Mouse (Mus musculus): ENCODE measurements around the gene Ttc33.
"Not testable (repeated sequence)": the region's sequence is repeated elsewhere in the genome, so short reads cannot be mapped to it uniquely, and the experiment has no call there.

Ttc33 gene

GRCm38 (mm10) chr15:5173217-5173820 is 12.0 kb upstream of the Ttc33 start:
- intact Hi-C loops (cut with DNase I): no loop called here

GRCm38 (mm10) chr15:5184668-5185330 is 526 bp upstream of the Ttc33 start:
- intact Hi-C loops (cut with DNase I): loop anchor here (5.0 to 10.0 kb wide), 2 partner anchors 37 to 70 kb away; partner anchors contain the start of gene Rpl37

- intact Hi-C loops (cut with DNase I): loop anchor here (10.0 kb wide), 1 partner anchor 71 kb away; the partner anchor contains the start of gene Rpl37
Observed at GRCm38 (mm10) chr15:5186293-5186675, 959 bp downstream of the Ttc33 start.

- intact Hi-C loops (cut with DNase I): loop anchor here (10.0 kb wide), 1 partner anchor 72 kb away; the partner anchor contains the start of gene Rpl37
Observed at GRCm38 (mm10) chr15:5187116-5187515, 1.8 kb downstream of the Ttc33 start.

GRCm38 (mm10) chr15:5188029-5188428 is 2.7 kb downstream of the Ttc33 start:
- intact Hi-C loops (cut with DNase I): loop anchor here (10.0 kb wide), 1 partner anchor 73 kb away; the partner anchor contains the start of gene Rpl37

GRCm38 (mm10) chr15:5189504-5190093 is 4.3 kb downstream of the Ttc33 start:
- intact Hi-C loops (cut with DNase I): loop anchor here (5.0 to 10.0 kb wide), 2 partner anchors 48 to 75 kb away; partner anchors contain the start of gene Rpl37

GRCm38 (mm10) chr15:5193833-5194232 is 8.5 kb downstream of the Ttc33 start:
- intact Hi-C loops (cut with DNase I): loop anchor here (5.0 kb wide), 1 partner anchor 43 kb away; no protein-coding TSS in a partner anchor

- intact Hi-C loops (cut with DNase I): loop anchor here (5.0 kb wide), 1 partner anchor 43 kb away; no protein-coding TSS in a partner anchor
Observed at GRCm38 (mm10) chr15:5194446-5194845, 9.1 kb downstream of the Ttc33 start.

GRCm38 (mm10) chr15:5194931-5195330 is 9.6 kb downstream of the Ttc33 start:
- intact Hi-C loops (cut with DNase I): loop anchor here (5.0 kb wide), 1 partner anchor 42 kb away; no protein-coding TSS in a partner anchor

- intact Hi-C loops (cut with DNase I): no loop called here
Observed at GRCm38 (mm10) chr15:5195987-5196514, 10.7 kb downstream of the Ttc33 start.

GRCm38 (mm10) chr15:5196691-5197090 is 11.4 kb downstream of the Ttc33 start:
- intact Hi-C loops (cut with DNase I): no loop called here

GRCm38 (mm10) chr15:5205222-5205621 is 19.9 kb downstream of the Ttc33 start:
- intact Hi-C loops (cut with DNase I): no loop called here

GRCm38 (mm10) chr15:5209116-5209515 is 23.8 kb downstream of the Ttc33 start:
- intact Hi-C loops (cut with DNase I): no loop called here

GRCm38 (mm10) chr15:5220491-5220890 is 35.2 kb downstream of the Ttc33 start:
- intact Hi-C loops (cut with DNase I): no loop called here

- intact Hi-C loops (cut with DNase I): not testable (repeated sequence)
Observed at GRCm38 (mm10) chr15:5230746-5231145, 45.4 kb downstream of the Ttc33 start.

- intact Hi-C loops (cut with DNase I): loop anchor here (5.0 kb wide), 1 partner anchor 42 kb away; no protein-coding TSS in a partner anchor
Observed at GRCm38 (mm10) chr15:5234659-5235058, 49.3 kb downstream of the Ttc33 start.

- intact Hi-C loops (cut with DNase I): loop anchor here (5.0 kb wide), 1 partner anchor 43 kb away; no protein-coding TSS in a partner anchor
Observed at GRCm38 (mm10) chr15:5235527-5235926, 50.2 kb downstream of the Ttc33 start.

- intact Hi-C loops (cut with DNase I): loop anchor here (1.0 to 5.0 kb wide), 4 partner anchors 44 to 972 kb away; no protein-coding TSS in a partner anchor
Observed at GRCm38 (mm10) chr15:5236538-5236937, 51.2 kb downstream of the Ttc33 start.

GRCm38 (mm10) chr15:5237012-5237660 is 51.8 kb downstream of the Ttc33 start:
- intact Hi-C loops (cut with DNase I): loop anchor here (2.0 to 5.0 kb wide), 3 partner anchors 45 to 972 kb away; no protein-coding TSS in a partner anchor

GRCm38 (mm10) chr15:5238073-5238472 is 52.7 kb downstream of the Ttc33 start:
- intact Hi-C loops (cut with DNase I): loop anchor here (5.0 kb wide), 1 partner anchor 46 kb away; no protein-coding TSS in a partner anchor

- intact Hi-C loops (cut with DNase I): loop anchor here (5.0 kb wide), 1 partner anchor 46 kb away; no protein-coding TSS in a partner anchor
Observed at GRCm38 (mm10) chr15:5238553-5238952, 53.2 kb downstream of the Ttc33 start.
